Comparison of ENCODE assay signal across 8 mouse cellular contexts in the genomic region with DNA sequence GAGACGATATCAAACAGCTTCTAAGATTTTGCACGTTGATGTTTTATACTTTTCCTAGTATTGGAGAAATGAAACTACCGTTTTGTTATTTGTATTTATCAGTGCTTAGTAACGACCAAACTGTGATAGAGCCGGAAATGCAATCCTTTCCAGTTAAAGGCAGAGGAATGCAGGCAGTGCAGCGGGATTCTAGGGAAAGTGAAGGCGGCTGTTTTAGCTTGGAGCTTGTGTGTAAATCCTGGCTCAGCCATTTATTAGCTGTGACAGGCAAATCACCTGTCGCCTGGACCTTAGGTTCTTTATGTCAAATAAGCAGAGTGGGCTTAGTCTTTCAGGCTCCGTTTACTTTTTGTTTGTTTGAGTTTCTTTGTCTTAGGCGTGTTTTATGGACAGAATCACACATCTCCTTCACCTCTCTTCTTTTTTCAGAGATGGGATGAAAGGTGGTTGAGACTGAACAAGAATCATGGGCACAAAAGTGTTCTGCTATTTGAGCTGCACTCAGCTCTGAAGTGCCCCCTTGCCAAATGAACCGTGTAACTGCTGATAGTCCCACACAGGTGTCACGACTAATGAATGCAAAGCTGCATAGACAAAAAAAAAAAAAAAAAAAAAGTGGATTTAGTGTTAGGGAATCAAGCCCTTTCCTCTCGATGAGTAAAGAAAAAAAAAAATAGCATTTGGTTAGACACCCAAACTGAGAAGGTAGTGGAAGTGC. TPM values are rescaled to one million over a fixed set of nuclear protein-coding genes. Genes with fewer than 3 reads are reported as not detected.
DNase-seq lines count a peak whose midpoint lies in the region; ATAC-seq and TF ChIP-seq lines count a peak whose summit lies in the region.

No protein-coding gene starts in this region.

- H3K9me3 ChIP-seq in forebrain, embryonic 12.5 days, result no peaks in the 10 kb centered on the region
- no peaks in the 10 kb centered on the region for H3K9me3 ChIP-seq in intestine, embryonic 16.5 days (ENCODE audit: control insufficient read depth, low read length)

- peaks cover 40% of the 10 kb centered on the region for H3K4me1 ChIP-seq in forebrain, embryonic 12.5 days
- H3K4me1 ChIP-seq in intestine, embryonic 16.5 days (ENCODE audit: control insufficient read depth, insufficient read depth, low read length), result 0 out of 2 replicates have a peak, but pooled peaks cover 6% of the 10 kb centered on the region

- no peaks in the 10 kb centered on the region for H3K27me3 ChIP-seq in forebrain, embryonic 12.5 days
- H3K27me3 ChIP-seq in intestine, embryonic 16.5 days (replicated peaks; ENCODE audit: control insufficient read depth, insufficient read depth, low read length), result no peaks in the 10 kb centered on the region

- no peak for TF ChIP-seq CTCF in gastrocnemius, adult 2 months (IDR thresholded peaks at IDR 0.05)

- peak overlapping the region; percentile 78 for H3K4me2 ChIP-seq in forebrain, embryonic 12.5 days
- H3K4me2 ChIP-seq in intestine, embryonic 16.5 days (ENCODE audit: low read depth, low read length), result peak overlapping the region; percentile 94

- H3K4me3 ChIP-seq in gastrocnemius, adult 2 months, result peak overlapping the region; percentile 76
- peak overlapping the region; percentile 70 for H3K4me3 ChIP-seq in forebrain, embryonic 12.5 days (replicated peaks)
- peak overlapping the region; percentile 86 for H3K4me3 ChIP-seq in intestine, embryonic 16.5 days (ENCODE audit: low read length)

- H3K9ac ChIP-seq in forebrain, embryonic 12.5 days, result 0 out of 2 replicates have a peak overlapping the region, but pooled peaks have one; percentile 61
- 0 out of 2 replicates have a peak overlapping the region, but pooled peaks have one; percentile 3 for H3K9ac ChIP-seq in intestine, embryonic 16.5 days (ENCODE audit: low read depth, low read length)

- no peak for DNase-seq in gastrocnemius, adult 2 months
- DNase-seq in gastrocnemius, postnatal 36 days, result no peak
- peak; percentile 48 for DNase-seq in lung, postnatal 36 days
- no peak for DNase-seq in frontal cortex, postnatal 10 days (ENCODE audit: low spot score in 2 of 2)
- DNase-seq in urinary bladder, adult 18-20 months (ENCODE audit: low spot score in 2 of 2), result no peak

- H3K27ac ChIP-seq in gastrocnemius, adult 2 months, result peak overlapping the region; percentile 97; the same call in 1 of the 2 replicates
- H3K27ac ChIP-seq in forebrain, embryonic 12.5 days, result no peak overlapping the region; the same call in 1 of the 2 replicates
- no peak overlapping the region for H3K27ac ChIP-seq in intestine, embryonic 16.5 days (ENCODE audit: low read length)

- WGBS in forebrain, embryonic 12.5 days, result 3% methylated on average over 13 of the region's 13 CpGs
- WGBS in intestine, embryonic 16.5 days, result 9% methylated on average over 13 of the region's 13 CpGs

- ATAC-seq in forebrain, embryonic 12.5 days (ENCODE audit: low FRiP score), result no peak
- no peak for ATAC-seq in intestine, embryonic 16.5 days
- no peak for ATAC-seq in monocyte, adult 5-6 weeks (replicated peaks; ENCODE audit: insufficient number of reproducible peaks, low FRiP score, low TSS enrichment, poor library complexity, severe bottlenecking)

- intact Hi-C loops in gastrocnemius, adult 2 months (cut with DNase I), result loop anchor here (5.0 to 10.0 kb wide), 3 partner anchors 48 to 224 kb away; a partner anchor contains a TSS
- intact Hi-C loops in gastrocnemius, postnatal 36 days (cut with DNase I), result no loop called here

- no peaks in the 10 kb centered on the region for H3K36me3 ChIP-seq in forebrain, embryonic 12.5 days (replicated peaks)
- H3K36me3 ChIP-seq in intestine, embryonic 16.5 days (ENCODE audit: control insufficient read depth, insufficient read depth, low read length), result no peaks in the 10 kb centered on the region

RNA-seq across cellular contexts. Expression of a gene that starts 1.1 kb away (rescaled TPM):
- under 1 TPM; 0.59 to 0.70 TPM for total RNA-seq in gastrocnemius, adult 2 months (2021)
- 1 to 10 TPM; 1.0 to 1.1 TPM for total RNA-seq in gastrocnemius, postnatal 36 days (2021)
- 6.0 and 8.3 TPM in 2 replicates for polyA plus RNA-seq in forebrain, embryonic 12.5 days (2016; fragmentation: Nextera tagmentation; extraction: Ambion mirVana)
- polyA plus RNA-seq in intestine, embryonic 16.5 days (2015; fragmentation: Nextera tagmentation; extraction: Ambion mirVana), result 1.9 and 2.0 TPM in 2 replicates
- total RNA-seq in monocyte, adult 5-6 weeks (2017), result 20.6 to 27.2 TPM (median 24.0 TPM) in 3 replicates

RNA-seq across cellular contexts. Expression of a gene that starts 40.2 kb away (rescaled TPM):
- total RNA-seq in gastrocnemius, adult 2 months (2021), result 10 to 100 TPM; 14.8 to 19.4 TPM
- 10 to 100 TPM; 15.0 to 17.4 TPM for total RNA-seq in gastrocnemius, postnatal 36 days (2021)
- 488 and 520 TPM in 2 replicates for polyA plus RNA-seq in forebrain, embryonic 12.5 days (2016; fragmentation: Nextera tagmentation; extraction: Ambion mirVana)
- polyA plus RNA-seq in intestine, embryonic 16.5 days (2015; fragmentation: Nextera tagmentation; extraction: Ambion mirVana), result 49.4 and 56.3 TPM in 2 replicates
- 133 to 185 TPM (median 138 TPM) in 3 replicates for total RNA-seq in monocyte, adult 5-6 weeks (2017)

Comparison
In these comparisons a context has a peak if more than half of its experiments do, and no peak if none do; other contexts are left out.
1. RNA of a gene that starts 1.1 kb away (total RNA-seq): 20.6 to 27.2 TPM in monocyte, adult 5-6 weeks; 1.0 to 1.1 TPM in gastrocnemius, postnatal 36 days and 0.59 to 0.70 TPM in gastrocnemius, adult 2 months; every median in the first group is over 10 times any median in the second.
2. Peak in every context shown above with its lines, with median percentiles within 50 percentile points of each other: H3K4me3 ChIP-seq.